Mouse (Mus musculus): Measurements from ENCODE around the gene Zcrb1. TPM values are rescaled to one million over a fixed set of nuclear protein-coding genes. Genes with fewer than 3 reads are reported as not detected.
"Not testable (repeated sequence)": the region's sequence is repeated elsewhere in the genome, so short reads cannot be mapped to it uniquely, and the experiment has no call there.

The Zcrb1 gene
- polyA plus RNA-seq, 1 experiment: 85.3 TPM

- TF ChIP-seq CTCF (IDR thresholded peaks at IDR 0.05; ENCODE audit: borderline replicate concordance, insufficient read depth, low read length) (no peak), POLR2A (IDR thresholded peaks at IDR 0.05; ENCODE audit: low read depth, low read length) (no peak)
- H3K27ac ChIP-seq (ENCODE audit: insufficient read depth, low read length): no peak overlapping the region
- no peaks in the 10 kb centered on the region for H3K4me1 ChIP-seq (ENCODE audit: control insufficient read depth, insufficient read depth, low read length)
- no peak overlapping the region for H3K4me3 ChIP-seq (ENCODE audit: insufficient read depth, low read length)
These were observed 22.4 kb downstream of the Zcrb1 start for GRCm38 (mm10) chr15:93375696-93376095.

DNA sequence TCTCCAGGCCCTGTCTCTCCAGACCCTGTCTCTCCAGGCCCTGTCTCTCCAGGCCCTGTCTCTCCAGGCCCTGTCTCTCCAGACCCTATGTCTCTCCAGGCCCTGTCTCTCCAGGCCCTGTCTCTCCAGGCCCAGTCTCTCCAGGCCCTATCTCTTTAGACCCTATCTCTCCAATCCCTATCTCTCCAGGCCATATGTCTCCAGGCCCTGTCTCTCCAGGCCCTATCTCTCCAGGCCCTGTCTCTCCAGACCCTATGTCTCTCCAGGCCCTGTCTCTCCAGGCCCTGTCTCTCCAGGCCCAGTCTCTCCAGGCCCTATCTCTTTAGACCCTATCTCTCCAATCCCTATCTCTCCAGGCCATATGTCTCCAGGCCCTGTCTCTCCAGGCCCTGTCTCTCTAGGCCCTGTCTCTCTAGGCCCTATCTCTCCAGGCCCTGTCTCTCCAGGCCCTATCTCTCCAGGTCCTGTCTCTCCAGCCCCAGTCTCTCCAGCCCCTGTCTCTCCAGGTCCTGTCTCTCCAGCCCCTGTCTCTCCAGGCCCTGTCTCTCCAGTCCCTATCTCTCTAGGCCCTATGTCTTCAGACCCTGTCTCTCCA is 25.5 kb downstream of the Zcrb1 start:
- H3K4me3 ChIP-seq (ENCODE audit: insufficient read depth, low read length); H3K27ac ChIP-seq (ENCODE audit: insufficient read depth, low read length); H3K4me1 ChIP-seq (ENCODE audit: control insufficient read depth, insufficient read depth, low read length): not testable (repeated sequence)

GRCm38 (mm10) chr15:93371838-93372237 is 26.3 kb downstream of the Zcrb1 start:
- Histone ChIP-seq H3K4me1 (ENCODE audit: control insufficient read depth, insufficient read depth, low read length) (no peaks in the 10 kb centered on the region), H3K4me3 (ENCODE audit: insufficient read depth, low read length) (no peak overlapping the region), H3K27ac (ENCODE audit: insufficient read depth, low read length) (no peak overlapping the region)
- no peak for TF ChIP-seq POLR2A (IDR thresholded peaks at IDR 0.05; ENCODE audit: low read depth, low read length)
- no peak for TF ChIP-seq CTCF (IDR thresholded peaks at IDR 0.05; ENCODE audit: borderline replicate concordance, insufficient read depth, low read length)

DNA sequence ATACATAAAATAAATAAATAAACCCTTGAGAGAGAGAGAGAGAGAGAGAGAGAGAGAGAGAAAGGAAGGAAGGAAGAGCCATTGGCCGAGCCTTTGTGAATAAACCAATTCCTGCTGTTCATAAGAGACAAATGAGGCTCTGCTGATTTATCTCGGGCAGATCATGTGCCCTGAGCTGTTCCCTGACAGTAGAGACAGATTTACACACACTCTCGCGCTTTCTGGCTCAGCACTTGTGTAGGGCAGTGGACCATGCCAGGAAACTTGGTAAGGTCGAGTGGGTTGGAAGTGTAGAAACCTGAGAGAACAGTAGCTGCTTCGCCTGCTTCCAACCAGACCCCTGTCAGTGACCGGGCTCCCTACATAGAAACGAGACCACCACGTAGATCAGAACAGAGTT is 29.6 kb downstream of the Zcrb1 start:
- TF ChIP-seq POLR2A (IDR thresholded peaks at IDR 0.05; ENCODE audit: low read depth, low read length) (no peak), CTCF (IDR thresholded peaks at IDR 0.05; ENCODE audit: borderline replicate concordance, insufficient read depth, low read length) (no peak)

GRCm38 (mm10) chr15:93365561-93365960 is 32.6 kb downstream of the Zcrb1 start:
- Histone ChIP-seq H3K4me1 (ENCODE audit: control insufficient read depth, insufficient read depth, low read length) (no peaks in the 10 kb centered on the region), H3K27ac (ENCODE audit: insufficient read depth, low read length) (no peak overlapping the region), H3K4me3 (ENCODE audit: insufficient read depth, low read length) (no peak overlapping the region)
- TF ChIP-seq POLR2A (IDR thresholded peaks at IDR 0.05; ENCODE audit: low read depth, low read length) (no peak), CTCF (IDR thresholded peaks at IDR 0.05; ENCODE audit: borderline replicate concordance, insufficient read depth, low read length) (no peak)

More for the DNA sequence above, 29.6 kb downstream of the Zcrb1 start:
- Histone ChIP-seq H3K27ac (ENCODE audit: insufficient read depth, low read length) (no peak overlapping the region), H3K4me1 (ENCODE audit: control insufficient read depth, insufficient read depth, low read length) (no peaks in the 10 kb centered on the region), H3K4me3 (ENCODE audit: insufficient read depth, low read length) (no peak overlapping the region)

- no peak for TF ChIP-seq CTCF (IDR thresholded peaks at IDR 0.05; ENCODE audit: borderline replicate concordance, insufficient read depth, low read length)
- TF ChIP-seq POLR2A (IDR thresholded peaks at IDR 0.05; ENCODE audit: low read depth, low read length): no peak
- H3K4me3 ChIP-seq (ENCODE audit: insufficient read depth, low read length): no peak overlapping the region
- H3K27ac ChIP-seq (ENCODE audit: insufficient read depth, low read length): no peak overlapping the region
- no peaks in the 10 kb centered on the region for H3K4me1 ChIP-seq (ENCODE audit: control insufficient read depth, insufficient read depth, low read length)
These were observed 39.6 kb downstream of the Zcrb1 start for GRCm38 (mm10) chr15:93358346-93359095.

GRCm38 (mm10) chr15:93340630-93341379 is 57.3 kb downstream of the Zcrb1 start:
- H3K4me1 ChIP-seq (ENCODE audit: control insufficient read depth, insufficient read depth, low read length): no peaks in the 10 kb centered on the region
- no peak for TF ChIP-seq CTCF (IDR thresholded peaks at IDR 0.05; ENCODE audit: borderline replicate concordance, insufficient read depth, low read length)
- TF ChIP-seq POLR2A (IDR thresholded peaks at IDR 0.05; ENCODE audit: low read depth, low read length): no peak
- no peak overlapping the region for H3K27ac ChIP-seq (ENCODE audit: insufficient read depth, low read length)
- no peak overlapping the region for H3K4me3 ChIP-seq (ENCODE audit: insufficient read depth, low read length)

DNA sequence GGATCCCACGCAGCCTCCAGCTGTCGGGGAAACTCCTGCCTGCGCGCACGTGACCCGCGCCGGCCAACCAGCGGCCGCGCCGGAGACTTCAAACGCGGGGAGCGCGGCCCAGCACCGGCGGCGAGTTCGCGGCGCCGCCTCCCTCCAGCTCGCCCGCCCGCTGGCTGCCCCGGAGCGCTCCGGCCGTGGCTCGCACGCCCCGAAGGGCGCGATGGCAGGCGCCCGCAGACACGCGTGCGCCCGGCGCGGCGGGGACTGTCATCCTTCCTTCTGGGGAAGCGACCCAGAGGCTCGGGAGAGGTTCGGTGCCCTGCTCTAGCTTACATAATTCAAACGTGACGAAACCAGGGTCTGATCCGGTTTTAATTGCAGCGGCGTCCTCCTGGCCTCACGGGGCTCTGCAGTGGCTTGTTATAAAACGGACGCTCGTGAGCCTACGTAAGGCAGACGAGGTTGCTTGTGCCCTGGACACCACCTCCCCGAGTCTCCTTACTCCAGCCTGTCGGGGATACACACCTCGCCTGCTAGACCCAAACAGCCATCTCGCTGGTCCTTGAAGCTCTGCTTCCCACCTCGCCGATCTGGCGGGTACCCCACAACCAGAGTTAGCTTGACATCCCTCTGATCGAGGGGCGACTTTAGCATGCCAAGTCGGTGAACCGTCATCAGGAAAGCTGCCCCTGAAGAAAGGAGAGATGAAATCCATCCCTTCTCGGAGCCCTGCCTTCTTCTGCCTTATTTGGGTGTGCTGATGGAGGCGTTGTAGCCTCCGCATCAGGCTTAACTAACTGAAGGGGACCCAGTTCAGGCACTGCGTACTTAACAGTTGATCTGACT is 61.0 kb downstream of the Zcrb1 start, which contains the start of gene Yaf2:
Yaf2 (minus strand) TSS at position 11 of the 837 bp plus-strand sequence.
- peak; percentile 71 for TF ChIP-seq POLR2A (IDR thresholded peaks at IDR 0.05; ENCODE audit: low read depth, low read length)
- no peak for TF ChIP-seq CTCF (IDR thresholded peaks at IDR 0.05; ENCODE audit: borderline replicate concordance, insufficient read depth, low read length)
- Histone ChIP-seq H3K27ac (ENCODE audit: insufficient read depth, low read length) (peak within 1 kb of the TSS; percentile 76), H3K4me1 (ENCODE audit: control insufficient read depth, insufficient read depth, low read length) (no peaks in the 10 kb centered on the region; the same call in 1 of the 2 replicates), H3K4me3 (ENCODE audit: insufficient read depth, low read length) (peak within 1 kb of the TSS; percentile 55)

DNA sequence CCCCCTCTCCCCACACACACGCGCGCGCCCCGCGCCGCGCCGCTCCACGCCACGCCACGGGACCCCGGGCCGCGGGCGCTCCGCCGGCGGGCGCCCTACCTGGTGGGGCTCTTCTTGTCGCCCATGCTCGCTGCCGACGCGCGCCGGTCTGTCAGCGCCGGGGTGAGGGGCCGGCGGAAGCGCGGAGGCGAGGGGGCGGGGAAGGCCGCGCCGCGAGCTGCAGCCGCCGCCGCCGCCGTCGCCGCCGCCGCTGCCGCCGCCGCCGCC is 61.5 kb downstream of the Zcrb1 start:
- no peaks in the 10 kb centered on the region; the same call in 1 of the 2 replicates for H3K4me1 ChIP-seq (ENCODE audit: control insufficient read depth, insufficient read depth, low read length)
- peak overlapping the region; percentile 27; the same call in 1 of the 2 replicates for H3K4me3 ChIP-seq (ENCODE audit: insufficient read depth, low read length)
- no peak for TF ChIP-seq POLR2A (IDR thresholded peaks at IDR 0.05; ENCODE audit: low read depth, low read length)
- no peak for TF ChIP-seq CTCF (IDR thresholded peaks at IDR 0.05; ENCODE audit: borderline replicate concordance, insufficient read depth, low read length)
- H3K27ac ChIP-seq (ENCODE audit: insufficient read depth, low read length): peak overlapping the region; percentile 72; the same call in 1 of the 2 replicates

Other genes with a start within 250 kb of the Zcrb1 start
- 19.2 and 22.0 TPM in 2 replicates for gene Gxylt1, start 123.2 kb downstream of the Zcrb1 start, polyA plus RNA-seq (2011; ENCODE audit: insufficient read length, low read depth, missing spikeins)
- gene Yaf2, start 61.4 kb downstream of the Zcrb1 start, polyA plus RNA-seq (2011; ENCODE audit: insufficient read length, low read depth, missing spikeins): 36.4 and 36.5 TPM in 2 replicates
- 40.2 and 51.5 TPM in 2 replicates for gene Pphln1, start within 50 bp of the Zcrb1 start, polyA plus RNA-seq (2011; ENCODE audit: insufficient read length, low read depth, missing spikeins)
- gene Prickle1, start 197.6 kb upstream of the Zcrb1 start, polyA plus RNA-seq (2011; ENCODE audit: insufficient read length, low read depth, missing spikeins): 14.2 and 22.7 TPM in 2 replicates

Measured in embryonic fibroblast, embryonic 13.5 days (primary cell).